Mouse (Mus musculus) liver, postnatal 0 days (tissue): ENCODE results near the gene Gtf2b.

Source experiments
- CTCF ChIP-seq: sonication (generic); IDR thresholded peaks from 2 replicates; pipeline ENCODE4 v1.5.1; 2016; ENCODE audit warnings: antibody characterized with exemption, low read depth
- EP300 ChIP-seq: IDR thresholded peaks from 2 replicates; pipeline ENCODE4 v1.6.1; 2016; ENCODE audit warnings: antibody characterized with exemption, low read depth, mild to moderate bottlenecking

DNA sequence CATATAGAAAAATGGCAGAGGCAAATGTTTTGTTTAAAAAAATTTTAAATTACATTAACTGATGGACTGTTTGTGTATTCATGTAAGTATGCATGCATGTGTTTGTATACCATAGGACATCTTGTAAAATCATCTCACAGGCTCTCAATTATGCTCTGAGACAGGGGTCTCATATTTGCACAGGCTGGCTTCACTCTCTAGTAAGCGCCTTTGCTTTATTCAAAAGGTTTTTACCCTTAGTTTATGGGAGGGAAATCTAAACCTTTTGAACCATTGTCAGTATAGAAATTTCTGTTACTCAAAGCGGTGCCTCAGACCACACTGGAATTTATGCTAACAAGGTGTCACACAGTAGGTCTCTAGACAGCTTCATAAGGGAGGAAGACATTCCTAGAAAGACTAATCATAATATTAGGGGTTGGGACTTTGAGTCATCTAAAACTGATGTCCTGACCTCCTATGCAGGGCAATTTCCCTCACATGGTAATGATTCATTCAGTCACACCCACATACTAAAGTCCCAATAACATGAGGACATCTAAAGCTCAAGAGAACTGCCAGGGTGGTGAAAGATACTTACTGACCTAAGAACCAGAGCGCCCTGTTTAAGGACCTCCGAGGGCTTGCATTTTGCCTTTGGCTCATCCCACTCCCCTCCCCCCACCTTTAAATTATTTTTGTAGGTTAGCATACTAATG is 61.8 kb downstream of the Gtf2b start:
- TF ChIP-seq CTCF, result no peak
- TF ChIP-seq EP300, result no peak
